Mouse (Mus musculus): Measurements from ENCODE around the gene Fbxl16. TPM values are rescaled to one million over a fixed set of nuclear protein-coding genes. Genes with fewer than 3 reads are reported as not detected.

Gene Fbxl16
- total and polyA plus RNA-seq, 3 experiments = not detected

DNA sequence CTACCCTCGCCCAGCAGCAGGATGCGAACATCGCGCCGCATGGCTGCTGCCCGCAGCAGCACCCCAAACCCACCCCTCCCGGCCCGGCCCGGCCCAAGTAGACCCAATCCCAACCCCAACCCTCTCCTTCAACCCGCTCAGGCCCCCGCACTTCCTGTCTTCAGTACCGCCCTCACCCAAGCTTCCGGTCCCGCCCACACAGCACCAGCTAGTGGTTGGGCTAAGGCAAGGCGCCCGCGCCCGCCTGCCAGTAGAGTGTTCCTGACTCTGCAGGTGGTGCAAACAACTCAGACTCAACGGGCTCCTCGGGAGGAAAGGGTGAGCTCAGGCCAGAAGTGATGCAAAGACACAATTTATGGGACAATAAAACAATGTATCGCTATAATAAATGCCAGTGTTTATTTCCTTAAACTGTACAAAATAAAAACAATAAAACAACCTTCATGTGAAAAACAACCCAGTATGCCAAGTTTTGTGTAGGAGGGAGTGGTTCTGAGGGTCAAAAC is 35.6 kb downstream of the Fbxl16 start, which contains the start of gene Rhot2 (continued):
- TF ChIP-seq POLR2A (IDR thresholded peaks at IDR 0.05; ENCODE audit: low read depth, low read length) = peak; percentile 92
- no peak for TF ChIP-seq GABPA (IDR thresholded peaks at IDR 0.05; ENCODE audit: insufficient replicate concordance, low read depth, low read length)

DNA sequence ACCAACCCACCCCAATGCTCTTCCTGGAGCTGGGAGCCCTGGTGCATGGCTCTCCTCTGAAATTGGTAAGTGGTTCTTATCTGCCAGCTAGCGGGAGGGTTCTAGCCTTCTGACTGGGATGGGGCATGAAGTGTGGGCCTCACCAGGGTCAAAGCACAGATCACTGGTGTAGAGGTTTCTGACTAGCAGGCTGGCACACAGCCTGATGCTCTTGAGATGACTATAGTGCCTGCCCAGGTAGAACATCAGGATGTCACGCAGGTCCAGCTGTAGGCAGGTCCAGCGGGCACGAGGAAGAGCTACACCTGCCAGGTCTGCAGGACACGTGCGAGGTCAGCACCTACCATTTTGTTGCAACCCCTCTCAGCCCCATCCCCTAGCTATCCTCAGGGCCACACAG is 51.3 kb downstream of the Fbxl16 start:
- in situ Hi-C loops (cut with MboI; ENCODE audit: low pct_ligation_motif_present, low pct_unique_long_range_greater_than_20kb, low sequenced_read_pairs) (no loop called here), dilution Hi-C loops (cut with MboI; ENCODE audit: extremely low pct_ligation_motif_present, extremely low pct_unique_long_range_greater_than_20kb, low sequenced_read_pairs) (no loop called here)
- DNase-seq (ENCODE audit: extremely low read depth) = no peak
- peaks cover 7% of the 10 kb centered on the region for H3K27me3 ChIP-seq (replicated peaks)
- peak overlapping the region in 2 of 3 experiments; percentile 70 to 86 for H3K4me3 ChIP-seq (replicated peaks in 1 of 3; ENCODE audit: low read depth in 2 of 3, low read length in 2 of 3, poor library complexity in 1 of 3)
- no peak for TF ChIP-seq ELF1 (IDR thresholded peaks at IDR 0.05; ENCODE audit: low read depth, low read length)
- TF ChIP-seq RCOR1 (conservative IDR thresholded peaks at IDR 0.05; ENCODE audit: low read depth, low read length) = no peak
- TF ChIP-seq TBP (conservative IDR thresholded peaks at IDR 0.05; ENCODE audit: low read depth, low read length) = no peak
- TF ChIP-seq MAX (IDR thresholded peaks at IDR 0.05; ENCODE audit: low read length) = no peak
- TF ChIP-seq CHD1 (IDR thresholded peaks at IDR 0.05; ENCODE audit: low read depth, low read length) = no peak
- no peak for TF ChIP-seq ETS1 (conservative IDR thresholded peaks at IDR 0.05; ENCODE audit: low read depth, low read length)
- no peak for TF ChIP-seq MEF2A (IDR thresholded peaks at IDR 0.05; ENCODE audit: borderline replicate concordance, low read depth, low read length)
- no peak for TF ChIP-seq GABPA (IDR thresholded peaks at IDR 0.05; ENCODE audit: insufficient replicate concordance, low read depth, low read length)
- no peak for TF ChIP-seq ZNF384 (IDR thresholded peaks at IDR 0.05; ENCODE audit: low read depth, low read length)
- TF ChIP-seq ZC3H11A (IDR thresholded peaks at IDR 0.05; ENCODE audit: low read depth, low read length) = no peak
- no peak for TF ChIP-seq CHD2 (IDR thresholded peaks at IDR 0.05; ENCODE audit: low read length)
- TF ChIP-seq USF2 (conservative IDR thresholded peaks at IDR 0.05; ENCODE audit: low read depth, low read length) = no peak
- H3K9ac ChIP-seq (ENCODE audit: insufficient read depth, low read depth) = peak overlapping the region; percentile 80; the same call in 1 of the 2 replicates
- H3K79me2 ChIP-seq (replicated peaks; ENCODE audit: control insufficient read depth, extremely low read depth, insufficient read depth, poor library complexity, severe bottlenecking) = no peaks in the 10 kb centered on the region
- peaks cover 9 to 25% of the 10 kb centered on the region in 2 experiments for H3K4me1 ChIP-seq (ENCODE audit: control insufficient read depth in 1 of 2, insufficient read depth in 2 of 2)
- H3K27ac ChIP-seq (ENCODE audit: insufficient read depth, low read depth) = no peak overlapping the region
- H3K36me3 ChIP-seq (replicated peaks in 1 of 2; ENCODE audit: control insufficient read depth in 1 of 2, insufficient read depth in 1 of 2, low read length in 1 of 2) = peaks cover 12 to 27% of the 10 kb centered on the region in 2 experiments
- no peaks in the 10 kb centered on the region for H3K9me3 ChIP-seq (replicated peaks; ENCODE audit: low read length)
- peak overlapping the region; percentile 35 for H3K4me2 ChIP-seq (ENCODE audit: insufficient read depth, low read depth, poor library complexity, severe bottlenecking)

DNA sequence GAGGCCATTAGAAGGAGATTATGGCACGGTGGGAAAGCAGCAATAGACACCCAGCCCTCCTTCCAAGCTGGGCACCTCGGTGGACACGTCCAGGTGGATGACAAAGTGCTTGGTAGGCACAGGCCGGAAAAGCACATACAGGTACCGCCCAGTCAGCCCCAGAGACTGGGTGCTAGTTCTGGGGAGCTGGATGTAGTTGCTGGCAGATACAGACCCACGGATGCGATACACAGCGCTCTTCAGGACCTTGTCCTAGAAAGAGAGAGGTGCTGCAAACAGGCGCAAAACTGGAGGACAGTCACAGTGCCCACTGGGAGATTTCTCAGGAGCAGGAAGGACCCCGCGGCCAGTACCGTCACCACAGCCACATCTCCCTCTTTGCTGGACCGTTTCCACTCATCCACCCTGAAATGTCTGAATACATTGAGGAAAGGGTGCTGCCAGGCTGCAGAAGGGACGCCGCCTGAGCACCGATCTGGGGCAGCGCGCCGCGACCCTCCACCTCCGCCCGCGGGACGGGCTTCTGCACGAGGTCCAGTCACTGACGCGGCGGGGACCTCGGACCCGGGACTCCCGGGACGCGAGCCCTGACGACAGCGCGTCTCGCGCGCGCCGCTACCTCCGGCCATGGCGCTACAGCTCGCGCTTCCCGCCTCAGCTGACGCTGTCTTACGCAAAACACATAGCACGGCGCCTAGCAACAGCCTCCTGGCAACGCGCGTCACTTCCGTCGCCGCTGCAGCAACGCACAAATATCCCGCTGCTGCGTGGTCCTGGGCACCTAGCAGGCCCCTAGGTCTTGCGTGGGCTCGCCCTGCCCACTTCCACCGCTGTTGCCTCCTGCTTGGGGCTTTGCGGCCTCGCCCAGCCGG is 52.2 kb downstream of the Fbxl16 start, which contains the start of gene Wdr90:
TSS of gene Wdr90 (minus strand) at position 670 of the 872 bp plus-strand sequence.
- dilution Hi-C loops (cut with MboI; ENCODE audit: extremely low pct_ligation_motif_present, extremely low pct_unique_long_range_greater_than_20kb, low sequenced_read_pairs) = no loop called here
- H3K4me1 ChIP-seq (ENCODE audit: control insufficient read depth in 1 of 2, insufficient read depth in 2 of 2) = peaks cover 9 to 25% of the 10 kb centered on the region in 2 experiments

More for the DNA sequence above, 52.2 kb downstream of the Fbxl16 start, which contains the start of gene Wdr90:
- DNase-seq (ENCODE audit: extremely low read depth) = peak; percentile 92
- in situ Hi-C loops (cut with MboI; ENCODE audit: low pct_ligation_motif_present, low pct_unique_long_range_greater_than_20kb, low sequenced_read_pairs) = no loop called here
- peaks cover 6 to 19% of the 10 kb centered on the region in 2 experiments for H3K36me3 ChIP-seq (replicated peaks in 1 of 2; ENCODE audit: control insufficient read depth in 1 of 2, insufficient read depth in 1 of 2, low read length in 1 of 2)
- H3K27ac ChIP-seq (ENCODE audit: insufficient read depth, low read depth) = peak within 1 kb of the TSS; percentile 38
- H3K9ac ChIP-seq (ENCODE audit: insufficient read depth, low read depth) = peak within 1 kb of the TSS; percentile 80
- no peak for TF ChIP-seq MYC (IDR thresholded peaks at IDR 0.05; ENCODE audit: low read depth, low read length)
- TF ChIP-seq MXI1 (IDR thresholded peaks at IDR 0.05; ENCODE audit: low read depth, low read length) = peak; percentile 99
- TF ChIP-seq USF1 (IDR thresholded peaks at IDR 0.05; ENCODE audit: low read depth, low read length) = no peak
- 0 out of 2 replicates have a peak, but pooled peaks have one; percentile 25 for TF ChIP-seq UBTF (IDR thresholded peaks at IDR 0.05; ENCODE audit: low read depth, low read length)
- TF ChIP-seq ELF1 (IDR thresholded peaks at IDR 0.05; ENCODE audit: low read depth, low read length) = peak; percentile 76; the same call in 1 of the 2 replicates
- TF ChIP-seq ZMIZ1 (IDR thresholded peaks at IDR 0.05; ENCODE audit: low read depth, low read length) = peak; percentile 44; the same call in 1 of the 2 replicates
- peak; percentile 51; the same call in 1 of the 2 replicates for TF ChIP-seq TCF12 (IDR thresholded peaks at IDR 0.05; ENCODE audit: low read depth, low read length)
- peak; percentile 85 for TF ChIP-seq POLR2A (IDR thresholded peaks at IDR 0.05; ENCODE audit: low read depth, low read length)
- peak; percentile 84 for TF ChIP-seq HCFC1 (IDR thresholded peaks at IDR 0.05; ENCODE audit: low read depth, low read length)
- TF ChIP-seq NRF1 (IDR thresholded peaks at IDR 0.05; ENCODE audit: low read depth, low read length) = peak; percentile 54; the same call in 1 of the 2 replicates
- TF ChIP-seq E2F4 (IDR thresholded peaks at IDR 0.05; ENCODE audit: insufficient replicate concordance, low read depth, low read length) = peak; percentile 71; the same call in 1 of the 2 replicates
- peak; percentile 94 for TF ChIP-seq SIN3A (IDR thresholded peaks at IDR 0.05; ENCODE audit: low read length)
- no peak for TF ChIP-seq ETS1 (conservative IDR thresholded peaks at IDR 0.05; ENCODE audit: low read depth, low read length)
- TF ChIP-seq MEF2A (IDR thresholded peaks at IDR 0.05; ENCODE audit: borderline replicate concordance, low read depth, low read length) = 0 out of 2 replicates have a peak, but pooled peaks have one; percentile 40
- no peak; the same call in 1 of the 2 replicates for TF ChIP-seq MAX (IDR thresholded peaks at IDR 0.05; ENCODE audit: low read length)
- peak; percentile 54; the same call in 1 of the 2 replicates for TF ChIP-seq NELFE (IDR thresholded peaks at IDR 0.05; ENCODE audit: low read depth, low read length)
- no peak for TF ChIP-seq RAD21 (IDR thresholded peaks at IDR 0.05; ENCODE audit: low read depth, low read length)
- peak within 1 kb of the TSS; percentile 64 for H3K4me2 ChIP-seq (ENCODE audit: insufficient read depth, low read depth, poor library complexity, severe bottlenecking)
- no peaks in the 10 kb centered on the region for H3K9me3 ChIP-seq (replicated peaks; ENCODE audit: low read length)
- peak within 1 kb of the TSS; percentile 70 to 86 (median 80) for H3K4me3 ChIP-seq (replicated peaks in 1 of 3; ENCODE audit: low read depth in 2 of 3, low read length in 2 of 3, poor library complexity in 1 of 3)
- H3K79me2 ChIP-seq (replicated peaks; ENCODE audit: control insufficient read depth, extremely low read depth, insufficient read depth, poor library complexity, severe bottlenecking) = no peaks in the 10 kb centered on the region
- peaks cover 13% of the 10 kb centered on the region for H3K27me3 ChIP-seq (replicated peaks)

Measured in CH12.LX (cell line).